Mouse (Mus musculus): ENCODE measurements around the gene Pccb.

GRCm38 (mm10) chr9:101033761-101034447 is 794 bp downstream of the Pccb start:
- TF ChIP-seq POLR2A (IDR thresholded peaks at IDR 0.05; ENCODE audit: low read depth, low read length) (no peak), CTCF (IDR thresholded peaks at IDR 0.05; ENCODE audit: borderline replicate concordance, insufficient read depth, low read length) (no peak)

All from embryonic fibroblast, embryonic 13.5 days (primary cell).